ENCODE assay signal across 24 mouse cellular contexts in genomic region chr7:33900007-33900406, GRCm38 (mm10). TPM values are rescaled to one million over a fixed set of nuclear protein-coding genes. Genes with fewer than 3 reads are reported as not detected.
DNase-seq lines count a peak whose midpoint lies in the region; ATAC-seq lines count a peak whose summit lies in the region.
"Had no signal": no experiment of that assay in that cellular context is flagged by ENCODE, and none has a peak within 500 bp of the region (broad histone marks: within the 10 kb centered on the region; RNA-seq: fewer than 3 reads in every experiment).

No protein-coding gene starts in this region.

- intact Hi-C loops in heart, postnatal 10 days (cut with DNase I): no loop called here

- H3K36me3 ChIP-seq in heart, embryonic 10.5 days: no peaks in the 10 kb centered on the region
- no peaks in the 10 kb centered on the region for H3K36me3 ChIP-seq in splenic B cell, adult 2 months (ENCODE audit: control insufficient read depth, insufficient read depth, low read length, poor library complexity, severe bottlenecking)
- H3K36me3 ChIP-seq: embryonic facial prominence, embryonic 10.5 days; limb, embryonic 15.5 days; neural tube, embryonic 12.5 days had no signal

- H3K27me3 ChIP-seq in heart, embryonic 10.5 days (ENCODE audit: insufficient read depth, poor library complexity, severe bottlenecking): no peaks in the 10 kb centered on the region
- H3K27me3 ChIP-seq in splenic B cell, adult 2 months (ENCODE audit: control insufficient read depth, insufficient read depth, low read length, poor library complexity, severe bottlenecking): no peaks in the 10 kb centered on the region
- H3K27me3 ChIP-seq: limb, embryonic 15.5 days; neural tube, embryonic 12.5 days had no signal

- no peak overlapping the region for H3K4me3 ChIP-seq in heart, embryonic 10.5 days
- H3K4me3 ChIP-seq: embryonic facial prominence, embryonic 10.5 days; limb, embryonic 15.5 days; neural tube, embryonic 12.5 days had no signal

- H3K27ac ChIP-seq in heart, embryonic 10.5 days: no peak overlapping the region
- H3K27ac ChIP-seq: embryonic facial prominence, embryonic 10.5 days; limb, embryonic 15.5 days; neural tube, embryonic 12.5 days had no signal

- DNase-seq in heart, postnatal 10 days: peak; percentile 8 to 13
- no peak for DNase-seq in heart, embryonic 10.5 days (ENCODE audit: low spot score)
- peak; percentile 26 to 36 for DNase-seq in spleen, postnatal 36 days (ENCODE audit: low spot score in 2 of 2)
- no peak for DNase-seq in spleen, postnatal 4 days (ENCODE audit: low spot score in 2 of 2)
- DNase-seq in splenic B cell, adult 2 months (ENCODE audit: low read depth, low spot score): peak; percentile 48
- DNase-seq in ovary, postnatal 10 days (ENCODE audit: low spot score): no peak
- DNase-seq in adipocyte (ENCODE audit: low spot score): no peak
- DNase-seq: cerebellum, postnatal 25 days; lung, embryonic 14.5 days; right cerebral cortex, postnatal 25 days; thymus, adult 18-20 months had no signal

- no peaks in the 10 kb centered on the region for H3K4me1 ChIP-seq in heart, embryonic 10.5 days
- H3K4me1 ChIP-seq: embryonic facial prominence, embryonic 10.5 days; limb, embryonic 15.5 days; neural tube, embryonic 12.5 days had no signal

- peak; percentile 92 for ATAC-seq in granulocyte monocyte progenitor cell, adult 5-6 weeks (replicated peaks; ENCODE audit: poor library complexity, severe bottlenecking)
- ATAC-seq: forebrain, embryonic 14.5 days; hindbrain, embryonic 16.5 days; intestine, postnatal 0 days had no signal

- WGBS in heart, embryonic 10.5 days: 55% methylated on average over 2 of the region's 2 CpGs

- peaks cover 45% of the 10 kb centered on the region for H3K9me3 ChIP-seq in heart, embryonic 10.5 days
- H3K9me3 ChIP-seq: limb, embryonic 15.5 days had no signal

RNA-seq across cellular contexts. Expression of gene Scgb2b26, which starts 44.8 kb away (rescaled TPM):
- total RNA-seq in heart, postnatal 10 days (2021): not detected
- polyA plus RNA-seq in heart, embryonic 10.5 days (2016; fragmentation: Nextera tagmentation; extraction: Ambion mirVana): not detected in 2 replicates
- not detected in 2 replicates for total RNA-seq in granulocyte monocyte progenitor cell, adult 5-6 weeks (2014; fragmentation: Nextera tagmentation)
- total RNA-seq in granulocyte monocyte progenitor cell, adult 5-6 weeks (2017): not detected in 2 replicates
- total RNA-seq: adrenal gland, adult 18-20 months; layer of hippocampus, postnatal 14 days; left cerebral cortex, postnatal 10 days; MEL; monocyte, adult 5-6 weeks had no signal
- polyA plus RNA-seq: embryonic facial prominence, embryonic 10.5 days; forebrain, embryonic 14.5 days; heart, embryonic 16.5 days; hindbrain, embryonic 16.5 days; intestine, postnatal 0 days; limb, embryonic 15.5 days; lung, embryonic 14.5 days; neural tube, embryonic 12.5 days had no signal

Comparison
In these comparisons a context has a peak if more than half of its experiments do, and no peak if none do; other contexts are left out.
1. DNase-seq: peak in heart, postnatal 10 days (2 of 2), spleen, postnatal 36 days (2 of 2) and splenic B cell, adult 2 months (single experiment); none in heart, embryonic 10.5 days (single experiment), spleen, postnatal 4 days (0 of 2), ovary, postnatal 10 days (single experiment) and adipocyte (single experiment).